Mouse (Mus musculus): ENCODE measurements around the gene Gsta4.

Gene Gsta4

DNA sequence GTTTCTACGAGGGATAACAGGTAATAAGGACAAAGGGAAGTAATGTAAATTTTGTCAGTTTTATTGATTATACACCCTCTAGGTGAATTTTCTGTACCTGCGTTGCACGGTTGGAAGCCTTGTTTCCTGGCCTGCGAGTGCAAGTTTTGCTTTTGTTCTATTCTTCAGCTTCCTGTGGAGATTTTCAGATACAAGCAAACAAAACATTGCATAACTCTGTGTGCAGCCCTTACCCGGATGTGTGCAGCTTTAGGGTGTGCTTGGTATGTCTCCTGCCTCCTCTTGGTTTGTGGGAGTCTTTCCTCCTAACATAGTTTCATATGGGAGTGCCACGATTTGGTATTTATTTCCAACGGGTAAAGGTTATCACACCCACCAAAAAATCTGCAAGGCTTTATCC, 5.7 kb upstream of the Gsta4 start:
- in situ Hi-C loops (cut with MseI, MboI), result no loop called here

DNA sequence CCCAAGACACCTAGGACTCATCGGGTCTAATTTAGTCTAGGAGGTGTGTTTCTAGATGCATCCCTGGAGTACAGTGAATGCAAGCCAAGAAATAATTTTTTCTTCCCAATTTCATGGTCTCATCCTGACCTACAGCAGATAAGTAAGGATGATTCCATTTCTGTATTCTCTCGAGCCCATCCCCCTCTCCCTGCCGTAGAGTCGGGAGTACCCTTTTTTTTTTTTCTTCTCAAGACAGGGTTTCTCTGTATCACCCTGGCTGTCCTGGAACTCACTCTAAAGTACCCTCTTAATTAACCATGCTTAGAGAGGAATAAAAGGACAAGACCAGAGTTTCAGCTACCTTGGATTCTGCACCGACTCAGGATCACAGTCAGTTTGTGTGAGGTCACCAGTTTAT, 4.4 kb upstream of the Gsta4 start:
- in situ Hi-C loops (cut with MseI, MboI), result no loop called here

DNA sequence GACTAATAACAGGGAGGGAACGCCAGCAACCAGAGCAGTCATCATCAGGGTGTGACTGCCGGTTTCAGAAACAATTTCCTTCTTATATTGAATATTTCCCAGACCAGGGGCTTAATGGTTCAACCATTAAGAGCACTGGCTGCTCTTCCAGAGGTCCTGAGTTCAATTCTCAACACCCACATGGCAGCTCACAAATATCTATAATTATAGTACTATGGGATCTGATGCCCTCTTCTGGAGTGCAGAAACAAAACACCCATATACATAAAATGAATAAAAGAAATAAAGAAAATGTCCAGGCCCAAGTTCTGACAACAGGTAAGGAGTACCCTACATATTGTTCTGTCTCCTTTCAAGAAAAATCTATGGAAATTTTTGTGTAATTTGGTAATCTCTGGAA, 3.5 kb upstream of the Gsta4 start:
- in situ Hi-C loops (cut with MseI, MboI), result no loop called here

- in situ Hi-C loops (cut with MseI, MboI), result no loop called here
These were observed 3.1 kb downstream of the Gsta4 start for GRCm38 (mm10) chr9:78185686-78186085.

- in situ Hi-C loops (cut with MseI, MboI), result no loop called here
These were observed 6.3 kb downstream of the Gsta4 start for GRCm38 (mm10) chr9:78188910-78189309.

GRCm38 (mm10) chr9:78190651-78191634, 8.4 kb downstream of the Gsta4 start:
- in situ Hi-C loops (cut with MseI, MboI), result no loop called here

DNA sequence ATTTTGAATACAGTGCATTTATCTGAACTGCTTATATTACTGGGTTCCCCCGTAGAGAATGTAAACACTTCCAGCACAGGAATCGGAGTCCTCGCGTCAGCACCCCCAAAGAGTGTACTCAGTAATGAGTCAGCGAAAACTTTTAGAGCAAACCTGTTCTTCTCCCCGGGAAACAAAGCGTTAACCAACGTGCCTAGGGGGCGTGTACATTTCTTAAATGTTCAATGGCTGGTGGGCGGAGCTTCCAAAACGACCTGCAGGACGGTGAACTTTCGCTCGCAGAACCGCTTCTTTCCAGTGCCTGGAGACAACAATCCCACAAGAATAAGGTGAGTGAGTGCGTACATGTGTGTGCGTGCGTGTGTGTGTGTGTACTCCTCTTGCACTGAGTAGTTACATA, 9.2 kb downstream of the Gsta4 start:
- in situ Hi-C loops (cut with MseI, MboI), result no loop called here

- in situ Hi-C loops (cut with MseI, MboI), result no loop called here
These were observed 11.5 kb downstream of the Gsta4 start for GRCm38 (mm10) chr9:78193902-78194597.

DNA sequence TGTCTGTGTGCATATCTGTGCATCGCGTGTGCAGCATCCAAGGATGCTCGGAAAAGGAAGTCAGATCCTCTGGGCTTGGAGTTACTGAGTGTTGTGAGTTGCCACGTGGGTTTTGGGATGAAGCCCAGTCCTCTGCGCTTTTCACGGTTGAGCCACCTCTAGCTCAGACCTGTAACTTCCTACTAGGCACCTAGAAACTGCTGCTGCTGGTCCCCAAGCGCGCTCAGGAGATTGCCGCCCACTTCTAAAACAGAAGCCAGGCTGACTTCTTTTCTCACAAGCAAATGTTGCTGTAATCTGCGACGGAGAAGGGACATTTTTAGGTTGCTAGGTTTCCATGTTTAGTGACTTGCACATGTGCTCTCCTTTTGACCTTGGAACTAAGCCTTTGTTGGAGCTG, 12.5 kb downstream of the Gsta4 start:
- in situ Hi-C loops (cut with MseI, MboI), result no loop called here

GRCm38 (mm10) chr9:78197801-78198200, 15.2 kb downstream of the Gsta4 start:
- in situ Hi-C loops (cut with MseI, MboI), result no loop called here

- in situ Hi-C loops (cut with MseI, MboI), result no loop called here
These were observed 21.6 kb downstream of the Gsta4 start for GRCm38 (mm10) chr9:78204194-78204593.

- in situ Hi-C loops (cut with MseI, MboI), result no loop called here
These were observed 26.4 kb downstream of the Gsta4 start for GRCm38 (mm10) chr9:78208956-78209355.

DNA sequence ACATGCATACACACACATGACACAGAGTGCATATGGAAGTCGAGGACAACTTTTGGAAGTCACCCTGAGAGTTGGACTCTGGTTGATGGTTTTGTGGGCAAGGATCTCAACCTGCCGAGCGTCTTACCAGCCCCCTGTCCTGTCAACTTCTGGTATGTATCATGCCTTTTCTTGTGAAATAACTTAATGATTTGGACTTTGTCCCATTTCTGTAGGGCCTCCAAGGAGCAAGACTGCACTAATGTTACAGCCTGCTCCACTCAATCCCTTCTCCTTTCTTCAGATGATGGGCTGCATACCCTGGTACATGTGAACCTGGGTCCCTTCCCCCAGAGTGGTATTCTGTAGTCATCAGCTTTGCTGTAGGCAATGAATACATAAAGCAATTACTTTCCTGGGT, 27.5 kb downstream of the Gsta4 start:
- in situ Hi-C loops (cut with MseI, MboI), result no loop called here

DNA sequence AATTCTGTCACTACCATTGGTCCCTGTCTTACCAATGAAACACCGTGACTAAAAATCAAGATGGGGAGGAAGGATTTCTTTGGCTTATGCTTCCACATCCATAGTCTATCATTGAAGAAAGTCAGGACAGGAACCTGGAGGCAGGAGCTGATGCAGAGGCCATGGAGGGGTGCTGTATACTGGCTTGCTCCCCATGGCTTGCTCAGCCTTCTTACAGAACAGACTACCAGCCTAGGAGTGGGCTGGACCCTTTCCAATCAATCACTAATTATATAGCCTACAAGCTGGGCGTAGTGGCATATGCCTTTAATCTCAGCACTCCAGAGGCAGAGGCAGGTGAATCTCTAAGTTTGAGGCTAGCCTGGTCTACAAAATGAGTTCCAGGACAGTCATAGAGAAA, 28.2 kb downstream of the Gsta4 start:
- in situ Hi-C loops (cut with MseI, MboI), result no loop called here

- in situ Hi-C loops (cut with MseI, MboI), result no loop called here
These were observed 28.9 kb downstream of the Gsta4 start for GRCm38 (mm10) chr9:78211521-78211920.

DNA sequence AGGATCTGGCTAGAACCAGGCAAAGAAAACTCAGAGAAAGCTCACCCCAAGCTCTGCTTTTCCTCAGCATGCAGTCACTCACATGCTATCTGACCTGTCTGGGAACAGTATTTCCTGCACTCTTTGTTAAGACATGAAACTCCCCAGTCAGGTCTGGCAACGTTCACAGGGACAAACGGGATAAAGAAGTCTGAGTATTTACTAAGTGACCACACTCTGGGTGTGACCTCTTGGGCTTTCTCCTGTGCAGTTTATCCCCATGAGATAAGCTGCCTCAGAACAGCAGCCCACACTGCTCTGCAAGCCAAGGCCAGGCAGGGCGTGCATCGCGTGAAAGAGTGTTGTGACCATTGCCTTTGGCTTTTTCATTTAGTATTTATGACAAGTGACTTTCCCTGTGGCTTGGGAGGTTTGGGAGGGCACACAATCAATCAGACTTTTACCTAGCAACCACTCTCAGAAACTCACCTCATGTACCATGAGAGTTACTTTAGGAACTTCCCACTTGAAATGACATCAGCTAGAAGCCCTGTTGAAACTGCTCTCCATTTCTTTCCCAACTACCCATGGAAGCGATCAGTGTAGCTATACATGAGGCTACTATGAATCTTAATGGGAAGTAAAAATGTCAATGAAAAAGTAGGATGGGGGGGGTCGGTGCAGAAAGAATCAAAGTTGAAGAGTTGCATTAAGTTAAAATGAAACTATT, 29.9 kb downstream of the Gsta4 start:
- in situ Hi-C loops (cut with MseI, MboI), result no loop called here

GRCm38 (mm10) chr9:78217074-78217473, 34.5 kb downstream of the Gsta4 start:
- in situ Hi-C loops (cut with MseI, MboI), result no loop called here

- in situ Hi-C loops (cut with MseI, MboI), result no loop called here
These were observed 40.0 kb downstream of the Gsta4 start for GRCm38 (mm10) chr9:78222616-78223015.

DNA sequence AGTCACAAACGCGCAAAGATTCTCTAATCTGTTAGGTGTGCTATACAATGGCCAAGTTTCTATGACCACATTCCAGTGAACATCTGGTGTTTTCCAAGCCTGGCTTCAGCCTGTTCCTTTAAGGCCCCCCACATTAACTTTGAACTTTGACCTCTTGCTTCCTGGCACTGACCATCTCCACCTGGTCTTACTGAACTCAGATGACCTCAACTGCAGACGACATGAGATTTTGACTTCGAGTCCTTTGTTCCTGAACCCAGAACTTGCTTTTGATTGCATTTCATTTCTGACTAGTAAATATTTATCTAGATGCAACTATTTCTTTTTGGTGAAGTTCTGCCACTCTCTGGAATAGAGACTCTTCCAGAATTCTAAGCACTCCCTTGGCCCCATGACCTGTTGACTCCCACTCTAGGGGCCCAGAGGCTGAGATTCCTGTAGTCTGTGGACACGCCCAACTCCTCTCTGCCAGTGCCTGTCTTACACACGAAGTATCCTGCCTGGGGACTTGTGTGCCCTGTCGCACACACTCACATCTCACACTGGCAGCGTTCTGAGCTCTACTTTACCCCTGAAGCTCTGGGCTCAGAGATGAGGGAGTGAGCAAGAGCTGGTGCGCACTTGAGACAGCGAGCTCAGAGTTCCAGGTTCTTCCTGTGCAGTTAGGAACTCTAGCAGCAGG, 40.8 kb downstream of the Gsta4 start:
- in situ Hi-C loops (cut with MseI, MboI), result no loop called here

DNA sequence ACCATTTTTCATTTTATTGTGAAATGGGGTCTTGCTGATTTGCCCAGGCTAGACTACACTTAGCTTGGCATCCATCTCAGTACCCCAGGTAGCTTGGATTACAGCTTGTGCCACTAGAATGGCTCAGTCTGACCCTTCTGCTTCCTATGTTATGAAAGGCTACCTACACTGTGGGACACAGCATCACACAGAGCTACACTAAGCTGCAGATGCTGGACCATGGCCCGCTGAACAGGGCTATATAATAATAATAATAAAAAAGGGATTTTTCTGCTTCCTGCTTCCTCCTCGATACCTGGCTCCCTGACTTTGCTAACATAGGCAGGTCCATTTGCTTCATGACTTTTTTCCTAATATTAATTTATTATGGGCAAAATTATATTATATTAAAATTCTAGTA, 41.8 kb downstream of the Gsta4 start:
- in situ Hi-C loops (cut with MseI, MboI), result no loop called here

DNA sequence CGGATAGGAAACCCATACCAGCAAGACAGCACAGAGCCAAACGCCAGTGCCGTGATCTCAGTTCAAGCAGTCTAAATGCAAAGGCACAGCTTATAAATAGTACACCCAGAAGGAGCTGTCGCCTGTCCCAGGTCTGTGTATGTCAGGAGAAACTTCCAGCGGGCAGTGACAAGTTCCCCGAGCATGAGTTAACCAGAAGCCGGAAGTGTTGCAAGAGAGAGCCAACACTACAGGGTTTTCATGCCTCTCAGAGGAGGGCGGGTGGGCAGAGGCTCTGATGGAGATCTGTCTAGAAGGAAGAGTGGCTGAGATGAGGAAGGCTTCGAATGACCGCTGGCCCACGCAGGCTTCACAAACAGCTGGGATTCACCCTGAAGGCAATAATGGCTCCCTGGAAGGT, 42.7 kb downstream of the Gsta4 start:
- in situ Hi-C loops (cut with MseI, MboI), result no loop called here

DNA sequence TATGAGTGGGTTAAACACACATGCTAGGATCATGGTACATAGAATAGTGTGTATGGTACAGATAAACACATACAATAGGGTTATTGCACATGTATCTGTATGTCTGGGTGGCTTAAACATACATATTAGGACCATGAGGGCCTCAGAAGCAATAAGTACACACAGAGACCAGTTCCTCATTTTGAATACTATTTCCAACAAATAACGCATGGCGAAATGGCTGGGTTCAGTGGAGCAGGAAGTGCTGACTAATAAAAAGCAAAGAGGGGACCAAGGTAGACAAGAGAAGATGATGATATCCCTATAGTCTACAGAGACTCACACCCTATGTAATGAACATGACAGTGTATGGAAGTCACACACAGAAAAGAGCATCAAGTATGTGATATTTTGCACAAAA, 45.5 kb downstream of the Gsta4 start:
- in situ Hi-C loops (cut with MseI, MboI), result no loop called here
